Mouse (Mus musculus) myocyte (in vitro differentiated cells): ENCODE results near the gene F12.

Experiments used
- MYOD1 ChIP-seq, 3 experiments: IDR thresholded peaks; one replicate each; pipeline ENCODE4 v1.6.1; 2011; ENCODE audit warnings: control low read depth in 2 of 3, low read depth in 2 of 3, mild to moderate bottlenecking in 2 of 3, moderate library complexity in 1 of 3; ENCODE audit not compliant: insufficient read length in 2 of 3, control insufficient read depth in 1 of 3
- POLR2A ChIP-seq: IDR thresholded peaks from one replicate; pipeline ENCODE4 v1.6.1; 2011; ENCODE audit warnings: low read depth, mild to moderate bottlenecking, control low read depth, moderate library complexity; ENCODE audit not compliant: insufficient read length
- USF1 ChIP-seq: IDR thresholded peaks from one replicate; pipeline ENCODE4 v1.6.1; 2011; ENCODE audit warnings: low read depth, mild to moderate bottlenecking, control low read depth, moderate library complexity

DNA sequence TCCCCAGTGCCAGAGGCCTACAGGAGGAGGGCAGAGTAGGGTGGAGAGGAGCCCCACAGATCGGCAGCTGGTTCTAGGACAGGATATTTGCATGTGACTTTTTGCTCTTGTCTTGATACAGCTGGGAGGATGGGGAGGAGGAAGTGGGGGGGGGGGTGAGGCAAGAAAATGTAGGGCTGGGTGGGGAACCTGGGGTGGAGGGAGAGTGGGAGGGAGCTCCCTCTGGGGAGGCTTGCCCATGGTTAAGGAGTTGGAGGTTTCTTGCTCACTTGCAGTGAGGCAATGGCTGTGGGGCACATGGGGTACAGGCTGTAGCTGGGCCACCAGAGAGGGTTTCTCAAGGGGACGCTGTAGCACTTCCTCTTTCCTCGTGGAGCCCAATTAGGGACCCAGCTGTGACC lies 20.9 kb upstream of the F12 start:
- TF ChIP-seq USF1 (no peak), MYOD1 (IDR thresholded peaks at IDR 0.05; ENCODE audit: control insufficient read depth in 1 of 3, insufficient read length in 2 of 3, low read depth in 2 of 3) (no peak), POLR2A (no peak)
